Mouse (Mus musculus) splenic B cell, adult 2 months (primary cell): Measurements from ENCODE around the gene Fes.
"Not testable (repeated sequence)": the region's sequence is repeated elsewhere in the genome, so short reads cannot be mapped to it uniquely, and the experiment has no call there.

Source experiments
- DNase-seq: peaks from one replicate; pipeline ENCODE4 v3.0.0-alpha.2; 2011; ENCODE audit warnings: low read depth, low spot score
- H3K27me3 ChIP-seq: 2 replicates; pipeline ENCODE4 v1.6.1; 2012; ENCODE audit warnings: mild to moderate bottlenecking, low read length, moderate library complexity, mixed read lengths; ENCODE audit not compliant: control insufficient read depth, poor library complexity, insufficient read depth, severe bottlenecking
- H3K36me3 ChIP-seq: 2 replicates; pipeline ENCODE4 v1.6.1; 2012; ENCODE audit warnings: mild to moderate bottlenecking, low read length, moderate library complexity, mixed read lengths; ENCODE audit not compliant: control insufficient read depth, poor library complexity, insufficient read depth, severe bottlenecking

Fes gene

DNA sequence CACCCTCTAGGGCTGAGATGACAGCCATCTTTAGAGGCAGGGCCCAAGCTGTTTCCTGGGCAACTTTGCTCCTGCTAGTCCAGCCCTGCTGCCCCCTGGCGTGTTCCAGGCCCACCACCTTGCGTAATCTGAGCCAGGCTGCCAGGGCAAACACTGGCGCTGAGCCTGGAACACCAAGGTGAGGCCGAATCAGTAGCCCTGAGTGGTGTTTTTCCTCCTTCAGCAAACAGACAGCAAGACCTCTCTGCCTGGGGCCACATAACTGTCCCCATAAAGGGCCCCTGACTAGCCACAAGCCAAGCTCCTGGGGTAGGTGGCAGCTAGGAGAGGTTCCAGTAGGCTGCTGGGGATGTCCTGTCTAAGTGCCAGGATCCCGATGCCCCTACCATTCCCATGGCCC lies 12.4 kb upstream of the Fes start:
- DNase-seq = no peak
- H3K36me3 ChIP-seq = peaks cover 2% of the 10 kb centered on the region; the same call in 1 of the 2 replicates
- no peaks in the 10 kb centered on the region for H3K27me3 ChIP-seq

DNA sequence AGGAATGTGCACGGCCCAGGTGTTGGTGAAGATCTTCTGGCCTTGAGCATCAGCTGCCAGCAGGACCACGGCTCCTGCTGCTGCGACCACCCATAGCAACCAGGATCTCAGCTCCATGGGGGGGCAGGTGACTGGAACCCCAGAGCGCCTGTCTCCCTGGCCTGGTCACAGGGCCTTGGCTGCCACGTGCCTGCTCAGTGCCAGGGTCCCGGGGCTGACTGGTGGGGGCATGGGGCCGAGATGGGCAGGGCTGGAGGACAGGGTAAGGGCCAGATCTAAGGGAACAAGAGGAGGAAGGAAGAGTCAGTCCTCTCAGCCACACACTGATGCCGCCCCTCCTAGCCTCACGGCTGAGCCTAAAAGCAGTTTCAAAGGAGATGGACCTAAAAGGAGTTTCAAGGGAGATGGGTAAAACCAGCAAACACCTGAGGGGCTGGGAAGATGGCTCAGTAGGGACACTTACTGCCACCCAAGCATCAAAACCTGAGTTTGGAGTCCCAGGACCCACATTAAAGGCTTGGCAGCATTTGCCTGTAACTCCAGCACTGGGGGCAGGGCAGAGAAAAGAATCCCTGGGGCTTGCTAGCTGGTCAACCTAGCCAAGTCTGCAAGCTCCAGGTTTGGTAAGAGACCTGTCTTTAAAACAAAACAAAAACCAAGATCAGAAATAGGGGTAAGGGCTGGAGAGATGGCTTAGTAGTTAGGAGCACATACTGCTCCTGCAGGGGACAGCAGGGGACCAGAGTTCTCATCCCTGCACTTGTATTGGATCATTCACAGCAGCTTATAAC lies 11.1 kb upstream of the Fes start:
- Histone ChIP-seq H3K36me3 (peaks cover 2% of the 10 kb centered on the region; the same call in 1 of the 2 replicates), H3K27me3 (no peaks in the 10 kb centered on the region)
- no peak for DNase-seq

DNA sequence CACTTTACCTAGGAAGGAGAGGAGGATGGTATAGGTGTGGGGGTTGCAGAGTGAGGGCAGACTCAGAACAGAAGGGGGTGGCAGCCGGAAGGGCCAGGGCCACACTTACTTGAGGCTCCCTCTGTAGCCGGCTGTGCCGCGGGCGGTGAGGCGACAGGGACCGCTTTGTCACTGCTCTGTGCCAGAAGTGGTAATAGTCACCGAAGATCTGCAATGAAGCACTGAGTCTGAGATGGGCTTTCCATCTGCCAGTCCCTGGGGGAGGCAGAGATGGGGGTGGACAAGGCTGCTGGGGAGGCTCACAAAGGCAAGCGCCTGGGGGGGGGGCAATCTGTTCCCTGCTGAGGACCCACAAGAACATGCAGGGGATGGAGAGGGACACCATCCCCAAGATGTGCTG lies 10.2 kb upstream of the Fes start:
- Histone ChIP-seq H3K27me3 (no peaks in the 10 kb centered on the region), H3K36me3 (peaks cover 5% of the 10 kb centered on the region)
- no peak for DNase-seq

DNA sequence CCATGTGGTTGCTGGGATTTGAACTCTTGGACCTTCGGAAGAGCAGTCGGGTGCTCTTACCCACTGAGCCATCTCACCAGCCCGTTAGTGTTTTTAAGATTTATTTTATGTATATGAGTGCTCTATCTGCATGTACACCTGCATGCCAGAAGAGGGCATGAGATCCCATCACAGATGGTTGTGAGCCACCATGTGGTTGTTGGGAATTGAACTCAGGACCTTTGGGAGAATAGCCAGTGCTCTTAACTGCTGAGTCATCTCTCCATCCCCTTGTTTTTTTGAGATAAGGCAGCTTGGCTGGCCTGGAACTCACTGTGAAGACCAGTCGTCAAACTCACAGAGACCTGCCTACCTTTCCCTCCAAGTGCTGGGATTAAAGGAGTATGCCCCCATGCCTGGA lies 8.7 kb upstream of the Fes start:
- not testable (repeated sequence) for H3K27me3 ChIP-seq, H3K36me3 ChIP-seq, DNase-seq

DNA sequence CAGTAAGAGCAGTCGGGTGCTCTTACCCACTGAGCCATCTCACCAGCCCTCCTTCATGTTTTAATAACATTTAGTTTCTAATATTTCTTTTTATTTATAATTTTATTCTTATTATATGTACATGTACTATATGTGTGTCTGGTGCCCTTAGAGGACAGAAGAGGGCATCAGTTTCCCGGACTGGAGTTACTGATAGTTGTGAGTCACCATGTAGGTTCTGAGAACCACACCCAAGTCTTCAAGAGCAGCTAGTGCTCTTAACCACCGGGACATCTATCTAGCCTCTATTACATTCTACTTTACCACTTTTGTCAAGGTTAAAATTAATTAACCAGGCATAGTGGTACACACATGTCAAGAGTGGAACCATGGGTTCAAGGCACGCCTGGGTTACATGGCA lies 6.9 kb upstream of the Fes start:
- DNase-seq = no peak
- H3K36me3 ChIP-seq = peaks cover 6% of the 10 kb centered on the region
- H3K27me3 ChIP-seq = no peaks in the 10 kb centered on the region

DNA sequence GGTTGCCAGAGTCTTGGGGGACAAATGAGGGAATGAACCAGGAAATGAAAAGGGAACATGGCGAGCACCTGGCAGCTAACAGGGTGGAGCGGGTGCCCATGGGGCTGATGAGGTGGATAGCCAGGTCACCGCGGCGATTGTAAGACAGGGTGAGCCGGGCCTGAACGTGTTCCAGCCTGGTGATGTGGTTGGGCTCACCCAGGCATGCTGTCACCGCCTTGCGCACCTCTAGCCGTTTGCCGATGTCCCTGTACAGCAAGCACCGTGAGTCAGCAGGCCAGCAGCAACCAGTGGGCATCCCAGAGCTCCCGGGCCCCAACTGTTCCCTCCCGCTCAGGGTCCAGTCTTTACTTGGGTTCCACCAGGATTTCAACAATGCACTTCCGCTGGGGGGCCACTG lies 4.4 kb upstream of the Fes start:
- no peaks in the 10 kb centered on the region for H3K27me3 ChIP-seq

DNA sequence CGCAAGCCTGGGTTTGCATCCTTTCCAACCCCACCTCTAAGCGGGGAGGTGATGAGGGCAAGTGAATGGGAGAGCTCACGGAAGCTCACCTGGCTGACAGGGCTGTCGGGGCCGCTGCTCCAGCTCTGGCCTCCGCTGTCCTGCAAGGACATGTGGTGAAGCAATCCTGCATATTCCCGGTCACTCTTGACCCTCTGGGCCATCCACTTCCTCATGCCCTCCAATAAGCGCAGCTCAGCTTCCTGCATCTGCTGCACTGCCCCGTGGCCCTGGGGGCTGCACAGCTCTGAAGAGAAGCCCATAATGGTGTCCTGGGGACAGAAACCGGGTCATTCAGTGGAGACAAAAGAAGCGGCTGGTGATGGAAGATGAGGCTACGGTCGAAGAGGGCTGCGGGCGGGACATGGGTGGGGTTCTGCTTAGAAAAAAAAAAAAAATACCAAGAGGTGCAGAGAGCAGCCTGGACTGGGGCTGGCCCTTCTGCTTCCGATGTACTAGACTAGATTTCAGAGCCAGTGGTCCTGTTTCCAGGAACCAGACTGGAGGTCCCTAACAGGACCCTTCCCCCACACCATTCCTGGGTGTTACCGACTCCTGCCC lies 613 bp downstream of the Fes start:
- peak; percentile 39 for DNase-seq
- no peaks in the 10 kb centered on the region for H3K27me3 ChIP-seq
- peaks cover 2% of the 10 kb centered on the region for H3K36me3 ChIP-seq

More for the DNA sequence above, 4.4 kb upstream of the Fes start:
- H3K36me3 ChIP-seq = peaks cover 6% of the 10 kb centered on the region
- no peak for DNase-seq

DNA sequence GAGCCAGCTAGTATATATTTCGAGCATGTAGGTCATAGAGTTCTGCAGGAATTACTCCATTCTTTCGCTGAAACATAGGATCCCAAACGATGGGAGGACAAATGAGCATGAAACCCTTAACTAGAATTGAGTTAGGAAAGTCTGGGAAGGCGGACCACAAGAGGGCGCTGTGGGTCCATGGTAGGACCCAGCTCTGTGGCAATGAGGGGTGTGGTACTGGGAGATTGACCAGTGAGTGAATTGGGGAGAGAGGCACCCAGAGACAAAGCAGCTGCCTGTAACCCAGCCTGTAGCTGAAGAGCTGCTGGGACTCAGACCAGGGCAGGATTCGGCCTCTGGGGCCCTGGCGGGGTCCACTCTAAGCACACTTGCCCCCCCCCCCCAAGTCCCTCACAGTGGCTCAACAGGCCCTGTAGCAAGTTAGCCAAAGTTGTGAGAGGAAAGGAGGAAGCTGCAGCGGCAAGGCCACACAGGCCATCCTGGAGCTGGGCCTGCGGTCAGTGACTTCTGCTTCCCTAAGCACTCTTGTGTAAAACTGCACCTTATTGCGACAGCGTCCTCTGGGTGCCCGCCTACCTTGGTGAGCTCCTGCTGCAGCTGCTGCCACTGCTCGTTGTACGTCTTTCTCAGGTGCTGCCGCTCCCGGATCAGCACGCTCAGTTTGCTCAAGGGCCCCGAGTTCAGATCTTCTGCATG lies 1.4 kb downstream of the Fes start:
- DNase-seq = peak; percentile 92
- H3K36me3 ChIP-seq = no peaks in the 10 kb centered on the region; the same call in none of the 2 replicates
- no peaks in the 10 kb centered on the region for H3K27me3 ChIP-seq

DNA sequence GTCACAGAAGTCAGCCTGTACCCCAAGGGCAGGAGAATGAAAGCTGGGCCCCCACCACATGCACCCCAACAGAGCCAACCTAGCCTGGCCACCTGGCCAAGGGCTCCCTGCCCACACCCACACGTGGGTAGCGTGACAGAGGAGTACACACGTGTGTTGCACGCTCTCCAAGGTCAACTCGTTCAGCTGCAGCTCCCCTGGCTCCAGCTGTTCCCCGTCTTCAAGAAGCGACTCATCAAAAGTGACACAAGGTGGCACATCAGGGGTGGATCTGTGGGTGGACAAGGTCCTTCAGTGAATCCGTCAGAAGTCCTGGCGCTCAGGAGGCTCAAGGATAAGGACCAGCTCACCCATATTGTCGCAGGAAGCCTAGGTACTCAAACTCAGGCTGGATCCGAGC lies 4.8 kb downstream of the Fes start:
- H3K27me3 ChIP-seq = no peaks in the 10 kb centered on the region
- H3K36me3 ChIP-seq = peaks cover 2% of the 10 kb centered on the region; the same call in 1 of the 2 replicates
- DNase-seq = no peak

DNA sequence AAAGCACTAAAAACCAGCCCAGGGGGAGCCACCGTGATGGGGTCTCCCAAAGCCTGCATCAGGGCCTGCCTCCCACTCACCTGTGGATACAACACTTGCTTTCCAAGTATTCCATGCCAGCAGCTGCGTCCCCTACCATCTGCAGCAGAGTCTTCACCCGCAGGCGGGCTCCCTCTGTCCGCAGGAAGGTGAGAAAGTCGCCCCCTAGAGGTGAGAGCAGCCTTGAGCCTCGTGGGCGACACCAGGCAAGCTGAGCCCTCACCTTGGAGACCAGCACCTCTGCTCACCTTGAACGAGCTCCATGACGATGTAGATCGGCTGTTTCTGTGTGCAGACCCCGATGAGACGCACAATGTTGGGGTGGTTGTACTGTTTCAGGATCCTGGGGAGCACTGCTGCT lies 8.2 kb downstream of the Fes start:
- no peaks in the 10 kb centered on the region for H3K27me3 ChIP-seq
- DNase-seq = peak; percentile 65
- H3K36me3 ChIP-seq = peaks cover 2% of the 10 kb centered on the region; the same call in 1 of the 2 replicates

DNA sequence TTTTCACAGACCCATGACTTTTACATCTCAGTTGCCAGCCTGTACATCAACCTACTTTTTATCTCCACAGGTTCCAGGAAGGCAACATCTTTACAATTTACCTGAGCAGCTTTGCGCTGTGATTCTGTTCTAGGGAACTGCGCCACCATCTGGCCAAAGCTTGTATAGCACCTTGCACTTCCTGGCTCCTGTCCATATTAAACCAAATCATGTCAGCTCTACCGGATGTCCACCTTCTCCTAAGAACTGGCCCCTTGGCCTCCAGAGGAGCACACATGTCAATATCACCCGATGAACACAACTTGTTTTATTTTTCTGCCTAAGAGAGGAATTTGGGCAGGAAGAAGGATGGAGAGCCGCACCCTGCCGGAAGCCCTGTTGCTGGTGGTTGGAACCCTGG lies 10.3 kb downstream of the Fes start:
- DNase-seq = peak; percentile 87
- H3K27me3 ChIP-seq = no peaks in the 10 kb centered on the region

DNA sequence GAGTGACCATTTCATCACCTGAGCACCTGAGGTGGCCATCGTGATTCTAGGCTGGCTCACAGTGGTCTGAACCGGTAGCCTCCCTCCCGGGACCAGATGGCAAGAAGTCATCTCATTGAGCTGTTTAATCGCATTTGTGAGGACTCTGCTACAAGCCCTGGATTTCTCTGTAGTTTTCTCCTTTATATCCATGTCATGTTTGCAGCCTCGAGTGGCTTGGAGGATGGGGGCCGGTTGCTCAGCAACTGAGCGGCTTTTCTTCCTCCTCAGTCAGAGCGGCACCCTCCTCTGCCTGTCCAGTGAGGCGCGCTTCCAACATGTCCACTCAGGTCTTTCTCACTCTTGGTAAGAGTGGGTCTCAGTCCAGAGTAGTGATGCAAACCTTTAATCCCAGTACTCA lies 11.6 kb downstream of the Fes start:
- DNase-seq = no peak
- Histone ChIP-seq H3K27me3 (no peaks in the 10 kb centered on the region), H3K36me3 (0 out of 2 replicates have a peak, but pooled peaks cover 2% of the 10 kb centered on the region)

More for the DNA sequence above, 10.3 kb downstream of the Fes start:
- H3K36me3 ChIP-seq = peaks cover 2% of the 10 kb centered on the region; the same call in 1 of the 2 replicates

DNA sequence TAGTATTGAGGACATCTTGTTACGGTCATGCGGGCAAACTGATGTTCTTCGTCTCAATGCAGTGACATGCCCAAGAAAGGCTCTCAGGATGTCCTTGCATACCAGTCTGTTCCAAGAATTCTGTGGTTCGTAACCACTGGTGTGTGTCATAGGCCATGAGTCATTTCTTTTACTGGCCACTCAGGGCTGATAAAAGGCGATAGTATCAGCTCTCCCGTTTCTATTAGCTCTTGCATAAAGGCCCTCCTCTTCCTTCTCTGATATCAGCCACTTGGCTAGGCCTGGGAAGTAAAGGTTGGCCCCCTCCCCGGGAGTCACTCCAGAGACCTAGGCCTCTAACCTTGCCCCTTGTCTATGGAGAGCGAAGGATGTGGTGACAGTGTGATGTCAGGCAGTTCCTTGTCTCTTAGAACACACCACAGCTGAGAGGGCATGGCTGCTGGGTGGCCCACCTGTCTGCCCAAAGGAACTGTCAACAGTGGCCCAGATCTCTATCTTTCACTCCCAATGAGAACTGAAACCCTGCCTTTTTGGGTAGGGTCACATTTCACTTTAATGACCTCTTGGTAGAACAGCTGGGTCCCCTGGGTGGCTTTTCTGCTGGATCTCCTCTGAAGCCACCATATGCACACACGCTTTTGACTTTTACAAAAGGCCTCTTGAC lies 12.2 kb downstream of the Fes start:
- Histone ChIP-seq H3K36me3 (0 out of 2 replicates have a peak, but pooled peaks cover 2% of the 10 kb centered on the region), H3K27me3 (no peaks in the 10 kb centered on the region)
- DNase-seq = peak; percentile 26

DNA sequence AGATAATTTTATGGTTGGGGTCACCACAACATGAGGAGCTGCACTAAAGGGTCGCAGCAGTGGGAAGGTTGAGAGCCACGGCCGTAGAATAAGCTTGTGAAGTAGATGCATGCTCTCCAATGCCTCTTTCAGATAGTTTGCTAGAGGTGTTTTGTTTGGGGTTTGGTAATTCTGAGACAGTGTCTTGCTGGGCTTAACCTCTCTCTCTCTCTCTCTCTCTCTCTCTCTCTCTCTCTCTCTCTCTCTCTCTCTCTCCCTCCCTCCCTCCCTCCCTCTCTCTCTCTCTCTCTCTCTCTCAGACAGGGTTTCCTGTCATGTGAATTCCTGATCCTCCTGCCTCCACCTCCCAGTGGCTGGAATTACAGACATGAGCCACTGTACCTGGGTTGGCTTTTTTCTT lies 13.0 kb downstream of the Fes start:
- Histone ChIP-seq H3K27me3 (no peaks in the 10 kb centered on the region), H3K36me3 (0 out of 2 replicates have a peak, but pooled peaks cover 2% of the 10 kb centered on the region)
- no peak for DNase-seq
